13 mouse cellular contexts compared by ENCODE assay signal in genomic region chr15:36362911-36363565, GRCm38 (mm10).
A peak's percentile ranks its signal among the peaks of the same experiment; 100 is the strongest.
DNase-seq lines count a peak whose midpoint lies in the region; ATAC-seq and TF ChIP-seq lines count a peak whose summit lies in the region.
"Had no signal": no experiment of that assay in that cellular context is flagged by ENCODE, and none has a peak within 500 bp of the region (broad histone marks: within the 10 kb centered on the region; RNA-seq: fewer than 3 reads in every experiment).

No protein-coding gene starts in this region.

- TF ChIP-seq CTCF in lung, postnatal 0 days (IDR thresholded peaks at IDR 0.05) = peak; percentile 33; the same call in 1 of the 2 replicates

- no peaks in the 10 kb centered on the region for H3K27me3 ChIP-seq in lung, postnatal 0 days (replicated peaks; ENCODE audit: insufficient read depth, low read length)
- H3K27me3 ChIP-seq in limb, embryonic 10.5 days (ENCODE audit: low read depth, poor library complexity, severe bottlenecking) = no peaks in the 10 kb centered on the region
- H3K27me3 ChIP-seq: neural tube, embryonic 12.5 days had no signal

- no peaks in the 10 kb centered on the region for H3K9me3 ChIP-seq in lung, postnatal 0 days (ENCODE audit: low read length)
- H3K9me3 ChIP-seq in limb, embryonic 10.5 days (replicated peaks) = no peaks in the 10 kb centered on the region
- H3K9me3 ChIP-seq: neural tube, embryonic 12.5 days had no signal

- TF ChIP-seq EP300 in lung, postnatal 0 days (IDR thresholded peaks at IDR 0.05) = no peak

- H3K4me2 ChIP-seq in lung, postnatal 0 days (replicated peaks; ENCODE audit: low read depth, low read length) = no peak overlapping the region
- H3K4me2 ChIP-seq: neural tube, embryonic 12.5 days had no signal

- no peaks in the 10 kb centered on the region for H3K36me3 ChIP-seq in lung, postnatal 0 days (ENCODE audit: insufficient read depth, low read length)
- H3K36me3 ChIP-seq in limb, embryonic 10.5 days = no peaks in the 10 kb centered on the region
- H3K36me3 ChIP-seq: neural tube, embryonic 12.5 days had no signal

- no peak overlapping the region for H3K27ac ChIP-seq in lung, postnatal 0 days (ENCODE audit: low read length)
- H3K27ac ChIP-seq in limb, embryonic 10.5 days = no peak overlapping the region
- H3K27ac ChIP-seq: neural tube, embryonic 12.5 days had no signal

- no peak for ATAC-seq in lung, postnatal 0 days

- no peak overlapping the region for H3K4me3 ChIP-seq in lung, postnatal 0 days (ENCODE audit: low read depth, low read length)
- H3K4me3 ChIP-seq in limb, embryonic 10.5 days = no peak overlapping the region
- H3K4me3 ChIP-seq: neural tube, embryonic 12.5 days had no signal

- no peak overlapping the region for H3K9ac ChIP-seq in lung, postnatal 0 days (replicated peaks; ENCODE audit: low read depth)
- H3K9ac ChIP-seq: neural tube, embryonic 12.5 days had no signal

- WGBS in lung, postnatal 0 days = 65% methylated on average over 4 of the region's 4 CpGs
- WGBS in limb, embryonic 10.5 days = 72% methylated on average over 4 of the region's 4 CpGs

- H3K4me1 ChIP-seq in lung, postnatal 0 days (ENCODE audit: insufficient read depth, low read depth, low read length) = peaks cover 8% of the 10 kb centered on the region; the same call in 1 of the 2 replicates
- H3K4me1 ChIP-seq in limb, embryonic 10.5 days = no peaks in the 10 kb centered on the region

- peak; percentile 52 for DNase-seq in heart, adult 11 months
- no peak for DNase-seq in heart, adult 9 months (ENCODE audit: low spot score in 2 of 2)
- no peak for DNase-seq in lung, postnatal 0 days (ENCODE audit: low spot score)
- no peak for DNase-seq in lung, postnatal 25 days (ENCODE audit: low spot score)
- DNase-seq in limb, embryonic 10.5 days (ENCODE audit: low spot score) = peak; percentile 14
- no peak for DNase-seq in adrenal gland, adult 8-10 months
- DNase-seq in retina, postnatal 1 day = no peak
- no peak for DNase-seq in cerebellum, adult 11 months
- DNase-seq: cerebellum, adult 9-11 months; kidney, adult 9 months; lung, postnatal 14 days; midbrain, embryonic 14.5 days had no signal

Comparison
In these comparisons a context has a peak if more than half of its experiments do, and no peak if none do; other contexts are left out.
1. DNase-seq: peak in heart, adult 11 months (single experiment) and limb, embryonic 10.5 days (single experiment); none in heart, adult 9 months (0 of 2), lung, postnatal 0 days (single experiment), lung, postnatal 25 days (single experiment), adrenal gland, adult 8-10 months (single experiment), retina, postnatal 1 day (single experiment) and cerebellum, adult 11 months (single experiment).